ENCODE assay signal across 24 mouse cellular contexts in genomic region chr9:48580808-48581207, GRCm38 (mm10). TPM values are rescaled to one million over a fixed set of nuclear protein-coding genes. Genes with fewer than 3 reads are reported as not detected.
"Had no signal": no experiment of that assay in that cellular context is flagged by ENCODE, and none has a peak within 500 bp of the region (broad histone marks: within the 10 kb centered on the region; RNA-seq: fewer than 3 reads in every experiment).

No protein-coding gene starts in this region.

- H3K36me3 ChIP-seq: heart, embryonic 12.5 days; hindbrain, embryonic 13.5 days; hindbrain, embryonic 15.5 days; kidney, embryonic 15.5 days; limb, embryonic 10.5 days; limb, embryonic 12.5 days had no signal

- H3K27me3 ChIP-seq: heart, embryonic 12.5 days; hindbrain, embryonic 15.5 days; kidney, embryonic 15.5 days; limb, embryonic 12.5 days had no signal

- ATAC-seq: hindbrain, postnatal 0 days; intestine, embryonic 16.5 days had no signal

- H3K9me3 ChIP-seq: heart, embryonic 12.5 days; hindbrain, embryonic 13.5 days; hindbrain, embryonic 15.5 days; kidney, embryonic 15.5 days; limb, embryonic 10.5 days; limb, embryonic 12.5 days had no signal

- H3K4me1 ChIP-seq: heart, embryonic 12.5 days; hindbrain, embryonic 13.5 days; hindbrain, embryonic 15.5 days; kidney, embryonic 15.5 days; limb, embryonic 10.5 days; limb, embryonic 12.5 days had no signal

- H3K27ac ChIP-seq: gastrocnemius, adult 2 months; heart, adult 2 months; hindbrain, embryonic 13.5 days; hindbrain, embryonic 15.5 days; hindbrain, postnatal 0 days; kidney, embryonic 15.5 days; kidney, postnatal 0 days; left cerebral cortex, adult 2 months; limb, embryonic 10.5 days; limb, embryonic 12.5 days had no signal

- DNase-seq: gastrocnemius, adult 2 months; gastrocnemius, postnatal 10 days; gastrocnemius, postnatal 25 days; heart, adult 2 months; heart, postnatal 10 days; kidney, adult 11 months; kidney, adult 2 months; kidney, adult 9 months; kidney, postnatal 14 days; kidney, postnatal 36 days; layer of hippocampus, adult 9-11 months; layer of hippocampus, postnatal 36 days; liver had no signal

- H3K4me3 ChIP-seq: gastrocnemius, adult 2 months; heart, adult 2 months; heart, embryonic 12.5 days; hindbrain, embryonic 13.5 days; hindbrain, embryonic 15.5 days; kidney, embryonic 15.5 days; left cerebral cortex, adult 2 months; limb, embryonic 10.5 days; limb, embryonic 12.5 days had no signal

RNA-seq across cellular contexts. Expression of gene Nnmt, which starts 24.1 kb away (rescaled TPM):
- total RNA-seq: hematopoietic stem cell, adult 5-6 weeks; hindbrain, postnatal 0 days had no signal
